28 mouse cellular contexts compared by ENCODE assay signal in the genomic region with DNA sequence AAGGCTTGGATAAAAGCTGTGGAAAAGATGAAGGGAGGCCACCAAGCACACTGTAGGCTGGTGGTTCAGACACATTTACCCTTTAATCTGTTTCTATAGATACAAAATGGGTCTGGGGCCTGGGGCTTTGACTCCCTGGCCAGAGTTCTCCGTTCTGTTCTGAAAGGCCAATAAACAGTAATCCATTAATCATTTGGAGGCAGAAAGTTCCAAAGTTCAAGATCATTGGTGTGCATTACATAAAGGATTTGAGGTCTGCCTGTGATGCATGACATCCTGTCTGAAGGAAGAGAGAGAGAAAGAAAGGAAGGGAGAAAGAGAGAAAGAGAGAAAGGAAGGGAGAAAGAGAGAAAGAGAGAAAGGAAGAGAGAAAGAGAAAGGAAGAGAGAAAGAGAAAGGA. TPM values are rescaled to one million over a fixed set of nuclear protein-coding genes. Genes with fewer than 3 reads are reported as not detected.
DNase-seq lines count a peak whose midpoint lies in the region; ATAC-seq lines count a peak whose summit lies in the region.
"Had no signal": no experiment of that assay in that cellular context is flagged by ENCODE, and none has a peak within 500 bp of the region (broad histone marks: within the 10 kb centered on the region; RNA-seq: fewer than 3 reads in every experiment).

No protein-coding gene starts in this region.

- no peaks in the 10 kb centered on the region for H3K4me1 ChIP-seq in kidney, embryonic 15.5 days
- H3K4me1 ChIP-seq: embryonic facial prominence, embryonic 12.5 days; embryonic facial prominence, embryonic 15.5 days; hindbrain, embryonic 12.5 days; hindbrain, embryonic 15.5 days had no signal

- no peaks in the 10 kb centered on the region for H3K27me3 ChIP-seq in kidney, embryonic 15.5 days
- H3K27me3 ChIP-seq: embryonic facial prominence, embryonic 12.5 days; embryonic facial prominence, embryonic 15.5 days; hindbrain, embryonic 12.5 days; hindbrain, embryonic 15.5 days; Patski had no signal

- no peaks in the 10 kb centered on the region for H3K36me3 ChIP-seq in kidney, embryonic 15.5 days
- H3K36me3 ChIP-seq: embryonic facial prominence, embryonic 12.5 days; embryonic facial prominence, embryonic 15.5 days; G1E; hindbrain, embryonic 12.5 days; hindbrain, embryonic 15.5 days had no signal

- 21% methylated on average over 1 of the region's 1 CpGs for WGBS in kidney, embryonic 15.5 days

- H3K27ac ChIP-seq in kidney, embryonic 15.5 days: no peak overlapping the region
- H3K27ac ChIP-seq: embryonic facial prominence, embryonic 12.5 days; embryonic facial prominence, embryonic 15.5 days; gastrocnemius, adult 2 months; hindbrain, embryonic 12.5 days; hindbrain, embryonic 15.5 days had no signal

- H3K4me2 ChIP-seq in kidney, embryonic 15.5 days: no peak overlapping the region
- H3K4me2 ChIP-seq: embryonic facial prominence, embryonic 12.5 days; embryonic facial prominence, embryonic 15.5 days; heart, embryonic 11.5 days; hindbrain, embryonic 12.5 days; hindbrain, embryonic 15.5 days had no signal

- H3K4me3 ChIP-seq in kidney, embryonic 15.5 days (replicated peaks): no peak overlapping the region
- H3K4me3 ChIP-seq: embryonic facial prominence, embryonic 12.5 days; embryonic facial prominence, embryonic 15.5 days; gastrocnemius, adult 2 months; hindbrain, embryonic 12.5 days; hindbrain, embryonic 15.5 days had no signal

- no peak overlapping the region for H3K9ac ChIP-seq in kidney, embryonic 15.5 days
- H3K9ac ChIP-seq: embryonic facial prominence, embryonic 12.5 days; embryonic facial prominence, embryonic 15.5 days; forebrain, postnatal 0 days; hindbrain, embryonic 12.5 days; hindbrain, embryonic 15.5 days had no signal

- no peaks in the 10 kb centered on the region for H3K9me3 ChIP-seq in kidney, embryonic 15.5 days (replicated peaks)
- H3K9me3 ChIP-seq: embryonic facial prominence, embryonic 12.5 days; embryonic facial prominence, embryonic 15.5 days; hindbrain, embryonic 12.5 days; hindbrain, embryonic 15.5 days had no signal

- peak; percentile 15 for DNase-seq in kidney, adult 18-20 months
- DNase-seq in kidney, postnatal 25 days: no peak
- DNase-seq in kidney, adult 9 months: peak; percentile 85
- DNase-seq in kidney, postnatal 14 days: peak; percentile 7
- no peak for DNase-seq in adipocyte (ENCODE audit: low spot score)
- DNase-seq: adrenal gland, adult 2 months; adrenal gland, postnatal 14 days; B cell, adult 2 months; cerebellum, adult 11 months; cerebellum, adult 2 months; cerebellum, adult 9-11 months; cerebellum, postnatal 25 days; forebrain, postnatal 0 days; gastrocnemius, adult 2 months; gastrocnemius, postnatal 14 days had no signal

- no peak for ATAC-seq in kidney, embryonic 15.5 days (replicated peaks; ENCODE audit: low FRiP score)
- ATAC-seq: forebrain, embryonic 14.5 days; forebrain, postnatal 0 days; Patski had no signal

RNA-seq across cellular contexts. Expression of a gene that starts 2.5 kb away (rescaled TPM):
- 0.93 and 0.96 TPM in 2 replicates for polyA plus RNA-seq in kidney, embryonic 15.5 days (2015; fragmentation: Nextera tagmentation; extraction: Ambion mirVana)
- polyA plus RNA-seq: adrenal gland, adult 2 months; cerebellum, adult 2 months; embryonic facial prominence, embryonic 12.5 days; embryonic facial prominence, embryonic 15.5 days; forebrain, embryonic 11.5 days; forebrain, embryonic 14.5 days; forebrain, postnatal 0 days; frontal cortex, adult 2 months; G1E; heart, embryonic 11.5 days; heart, embryonic 14.5 days; heart, postnatal 0 days; Patski had no signal

Comparison
In these comparisons a context has a peak if more than half of its experiments do, and no peak if none do; other contexts are left out.
1. DNase-seq: peak in kidney, adult 18-20 months (single experiment), kidney, adult 9 months (single experiment) and kidney, postnatal 14 days (single experiment); none in kidney, postnatal 25 days (0 of 2) and adipocyte (single experiment).